Mouse (Mus musculus): ENCODE data around the gene Fam20a.

- no peak for TF ChIP-seq CTCF (IDR thresholded peaks at IDR 0.05; ENCODE audit: low read depth)
- TF ChIP-seq EP300 (IDR thresholded peaks at IDR 0.05; ENCODE audit: low read depth), result no peak
These were observed 73.6 kb downstream of the Fam20a start for GRCm38 (mm10) chr11:109648510-109648909.

Data from liver, postnatal 0 days (tissue).